Comparison of ENCODE assay signal across 18 mouse cellular contexts in the genomic region with DNA sequence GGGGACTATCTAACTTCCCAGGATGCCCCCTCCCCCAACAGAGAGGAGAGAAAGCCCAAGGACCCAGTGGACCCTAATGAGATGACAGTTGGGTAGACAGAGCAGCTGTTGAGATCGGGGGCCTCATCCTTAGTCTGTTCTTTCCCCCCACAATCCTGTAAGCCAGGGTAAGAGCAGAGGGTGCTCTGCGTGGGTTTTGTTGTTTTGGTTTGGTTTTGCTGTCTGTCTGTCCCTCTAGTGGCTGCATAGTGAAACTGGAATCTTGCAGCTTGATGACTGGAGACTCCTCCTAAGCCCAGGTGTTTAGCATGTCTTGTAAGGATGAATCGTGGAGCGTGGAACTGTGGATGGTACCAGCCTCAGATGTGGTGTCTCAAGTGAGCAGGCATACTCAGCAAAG. TPM values are rescaled to one million over a fixed set of nuclear protein-coding genes. Genes with fewer than 3 reads are reported as not detected.
DNase-seq lines count a peak whose midpoint lies in the region; ATAC-seq and TF ChIP-seq lines count a peak whose summit lies in the region.
"Had no signal": no experiment of that assay in that cellular context is flagged by ENCODE, and none has a peak within 500 bp of the region (broad histone marks: within the 10 kb centered on the region; RNA-seq: fewer than 3 reads in every experiment).

No protein-coding gene starts in this region.

- H3K9me3 ChIP-seq in CH12.LX (replicated peaks; ENCODE audit: low read length) = no peaks in the 10 kb centered on the region
- H3K9me3 ChIP-seq in forebrain, embryonic 12.5 days = no peaks in the 10 kb centered on the region

- TF ChIP-seq RAD21 in CH12.LX (IDR thresholded peaks at IDR 0.05; ENCODE audit: low read depth, low read length) = no peak; the same call in 1 of the 2 replicates

- DNase-seq in layer of hippocampus, adult 2 months (ENCODE audit: low spot score in 2 of 2) = no peak
- no peak for DNase-seq in layer of hippocampus, postnatal 25 days (ENCODE audit: extremely low spot score in 1 of 2, low spot score in 1 of 2)
- DNase-seq in 3T3-L1 (ENCODE audit: low read depth, low spot score) = peak; percentile 32
- no peak for DNase-seq in CH12.LX (ENCODE audit: extremely low read depth)
- no peak for DNase-seq in brain, embryonic 14.5 days (ENCODE audit: low read depth)
- DNase-seq in frontal cortex, postnatal 25 days (ENCODE audit: low spot score in 2 of 2) = no peak
- DNase-seq: cerebellum, adult 11 months; kidney, postnatal 36 days; layer of hippocampus, postnatal 36 days; lung, adult 2 months; right cerebral cortex, postnatal 14 days had no signal

- H3K4me3 ChIP-seq in layer of hippocampus, adult 2 months = no peak overlapping the region
- H3K4me3 ChIP-seq in CH12.LX (replicated peaks in 1 of 3; ENCODE audit: low read depth in 2 of 3, low read length in 2 of 3, poor library complexity in 1 of 3) = no peak overlapping the region
- H3K4me3 ChIP-seq in forebrain, embryonic 12.5 days (replicated peaks) = no peak overlapping the region

- in situ Hi-C loops in CH12.LX (cut with MboI; ENCODE audit: low pct_ligation_motif_present, low pct_unique_long_range_greater_than_20kb, low sequenced_read_pairs) = loop anchor here (10.0 kb wide), 1 partner anchor 249 kb away; the partner anchor contains the start of gene Chrna4

- dilution Hi-C loops in CH12.LX (cut with MboI; ENCODE audit: extremely low pct_ligation_motif_present, extremely low pct_unique_long_range_greater_than_20kb, low sequenced_read_pairs) = no loop called here

- H3K36me3 ChIP-seq in CH12.LX (replicated peaks in 1 of 2; ENCODE audit: control insufficient read depth in 1 of 2, insufficient read depth in 1 of 2, low read length in 1 of 2) = no peaks in the 10 kb centered on the region
- H3K36me3 ChIP-seq in forebrain, embryonic 12.5 days (replicated peaks) = no peaks in the 10 kb centered on the region

- no peak for TF ChIP-seq EP300 in CH12.LX (IDR thresholded peaks at IDR 0.05; ENCODE audit: low read length)

- H3K27ac ChIP-seq in layer of hippocampus, adult 2 months = no peak overlapping the region
- no peak overlapping the region for H3K27ac ChIP-seq in CH12.LX (ENCODE audit: insufficient read depth, low read depth)
- no peak overlapping the region for H3K27ac ChIP-seq in forebrain, embryonic 12.5 days

- peak; percentile 69 for TF ChIP-seq CTCF in layer of hippocampus, adult 2 months (conservative IDR thresholded peaks at IDR 0.05)
- peak; percentile 9 to 60; a peak in 3 of 4 replicates for TF ChIP-seq CTCF in CH12.LX (conservative IDR thresholded peaks at IDR 0.05 in 1 of 2, IDR thresholded peaks at IDR 0.05 in 1 of 2; ENCODE audit: low read depth in 2 of 2, low read length in 2 of 2)
- TF ChIP-seq CTCF in brain, embryonic 14.5 days (IDR thresholded peaks at IDR 0.05; ENCODE audit: borderline replicate concordance, extremely low read depth, insufficient read depth, insufficient read length) = peak; percentile 42; the same call in 1 of the 2 replicates

- peaks cover 90% of the 10 kb centered on the region for H3K27me3 ChIP-seq in CH12.LX (replicated peaks)
- H3K27me3 ChIP-seq in forebrain, embryonic 12.5 days = peaks cover 10% of the 10 kb centered on the region

- 61% methylated on average over 4 of the region's 4 CpGs for WGBS in forebrain, embryonic 12.5 days

- ATAC-seq in forebrain, embryonic 12.5 days (ENCODE audit: low FRiP score) = no peak
- ATAC-seq: intestine, embryonic 16.5 days had no signal

- H3K9ac ChIP-seq in CH12.LX (ENCODE audit: insufficient read depth, low read depth) = no peak overlapping the region
- H3K9ac ChIP-seq in forebrain, embryonic 12.5 days = no peak overlapping the region

- TF ChIP-seq POLR2A in CH12.LX (IDR thresholded peaks at IDR 0.05; ENCODE audit: low read depth, low read length) = no peak
- TF ChIP-seq POLR2A in brain, embryonic 14.5 days (IDR thresholded peaks at IDR 0.05; ENCODE audit: borderline replicate concordance, extremely low read depth, insufficient read depth, insufficient read length, poor library complexity, severe bottlenecking) = no peak

- no peaks in the 10 kb centered on the region for H3K4me1 ChIP-seq in CH12.LX (ENCODE audit: control insufficient read depth in 1 of 2, insufficient read depth in 2 of 2)
- H3K4me1 ChIP-seq in forebrain, embryonic 12.5 days = peaks cover 11% of the 10 kb centered on the region

- H3K79me2 ChIP-seq in CH12.LX (replicated peaks; ENCODE audit: control insufficient read depth, extremely low read depth, insufficient read depth, poor library complexity, severe bottlenecking) = no peaks in the 10 kb centered on the region

- H3K4me2 ChIP-seq in CH12.LX (ENCODE audit: insufficient read depth, low read depth, poor library complexity, severe bottlenecking) = no peak overlapping the region
- H3K4me2 ChIP-seq in forebrain, embryonic 12.5 days = no peak overlapping the region

TF ChIP-seq in CH12.LX, 34 proteins besides CTCF, POLR2A, EP300 and RAD21:
- TF ChIP-seq ZKSCAN1 (IDR thresholded peaks at IDR 0.05; ENCODE audit: borderline replicate concordance, low read depth, low read length) (no peak), TCF12 (IDR thresholded peaks at IDR 0.05; ENCODE audit: low read depth, low read length) (no peak), ZNF384 (IDR thresholded peaks at IDR 0.05; ENCODE audit: low read depth, low read length) (no peak), MAX (IDR thresholded peaks at IDR 0.05; ENCODE audit: low read length) (no peak), ETS1 (conservative IDR thresholded peaks at IDR 0.05; ENCODE audit: low read depth, low read length) (no peak), MYC (IDR thresholded peaks at IDR 0.05; ENCODE audit: low read depth, low read length) (no peak)
TF ChIP-seq in CH12.LX: peak in this region for 0.

RNA-seq across cellular contexts. Expression of gene Bhlhe23, which starts 19.3 kb away (rescaled TPM):
- total RNA-seq in layer of hippocampus, adult 2 months (2021) = not detected
- total RNA-seq in layer of hippocampus, postnatal 25 days (2021) = not detected
- not detected in 2 replicates for total RNA-seq in CH12.LX (2012; rRNA removed)
- total RNA-seq in CH12.LX (2014; rRNA removed) = not detected in 2 replicates
- polyA plus RNA-seq in CH12.LX (2012; ENCODE audit: insufficient read length, low read depth) = not detected in 2 replicates
- polyA plus RNA-seq in brain, embryonic 14.5 days (2012; rRNA removed) = 8.5 and 10.6 TPM in 2 replicates
- polyA plus RNA-seq in forebrain, embryonic 12.5 days (2016; fragmentation: Nextera tagmentation; extraction: Ambion mirVana) = 1.3 and 3.2 TPM in 2 replicates
- total RNA-seq: adrenal gland, postnatal 4 days; layer of hippocampus, postnatal 36 days; megakaryocyte, adult 5-6 weeks had no signal
- polyA plus RNA-seq: gonadal fat pad, adult 2 months; heart, embryonic 16.5 days; intestine, embryonic 16.5 days; limb, embryonic 11.5 days; lung, adult 2 months had no signal
